Mouse (Mus musculus): ENCODE results near the gene Slc2a12.
A peak's percentile ranks its signal among the peaks of the same experiment; 100 is the strongest.

Slc2a12 gene

GRCm38 (mm10) chr10:22728257-22728656, 83.4 kb downstream of the Slc2a12 start:
- DNase-seq (ENCODE audit: low spot score in 2 of 2): no peak

- DNase-seq (ENCODE audit: low spot score in 2 of 2): peak in 1 of 2 experiments; percentile 2
Observed at GRCm38 (mm10) chr10:22730266-22730991, 85.6 kb downstream of the Slc2a12 start.

GRCm38 (mm10) chr10:22730992-22731271, 86.1 kb downstream of the Slc2a12 start:
- DNase-seq (ENCODE audit: low spot score in 2 of 2): no peak

GRCm38 (mm10) chr10:22731272-22732093, 86.7 kb downstream of the Slc2a12 start, which contains the start of gene Tbpl1:
Gene Tbpl1 (minus strand): TSS chr10:22731938.
- DNase-seq (ENCODE audit: low spot score in 2 of 2): peak; percentile 96 to 97

- peak in 1 of 2 experiments; percentile 18 for DNase-seq (ENCODE audit: low spot score in 2 of 2)
Observed at GRCm38 (mm10) chr10:22732181-22732580, 87.4 kb downstream of the Slc2a12 start.

- DNase-seq (ENCODE audit: low spot score in 2 of 2): no peak
Observed at GRCm38 (mm10) chr10:22745922-22746321, 101.1 kb downstream of the Slc2a12 start.

GRCm38 (mm10) chr10:22746334-22747322, 101.8 kb downstream of the Slc2a12 start:
- no peak for DNase-seq (ENCODE audit: low spot score in 2 of 2)

GRCm38 (mm10) chr10:22751175-22751682, 106.4 kb downstream of the Slc2a12 start:
- no peak for DNase-seq (ENCODE audit: low spot score in 2 of 2)
